Mouse (Mus musculus) A20 (cell line): ENCODE measurements around the gene BC003965.

Experiments used
- DNase-seq: peaks from one replicate; pipeline ENCODE4 v3.0.0-alpha.2; 2011; ENCODE audit warnings: low read depth, low spot score

Gene BC003965

GRCm38 (mm10) chr17:25184129-25184691 is at the start of gene BC003965:
Gene BC003965 (plus strand): TSS chr17:25184554.
- DNase-seq: peak; percentile 99

GRCm38 (mm10) chr17:25135622-25136021 is 48.7 kb upstream of the BC003965 start:
- no peak for DNase-seq

- DNase-seq: no peak
Measured at GRCm38 (mm10) chr17:25138803-25139202, 45.6 kb upstream of the BC003965 start.

GRCm38 (mm10) chr17:25139960-25140359 is 44.4 kb upstream of the BC003965 start:
- DNase-seq: peak; percentile 15

GRCm38 (mm10) chr17:25162161-25162560 is 22.2 kb upstream of the BC003965 start, which contains the start of gene Ccdc154:
Gene Ccdc154 (plus strand): TSS chr17:25162461.
- DNase-seq: no peak

- no peak for DNase-seq
Measured at GRCm38 (mm10) chr17:25163387-25163786, 21.0 kb upstream of the BC003965 start.

GRCm38 (mm10) chr17:25164770-25165169 is 19.6 kb upstream of the BC003965 start:
- no peak for DNase-seq

- DNase-seq: no peak
Measured at GRCm38 (mm10) chr17:25165970-25166671, 18.2 kb upstream of the BC003965 start.

- DNase-seq: no peak
Measured at GRCm38 (mm10) chr17:25169706-25170105, 14.6 kb upstream of the BC003965 start.

GRCm38 (mm10) chr17:25172558-25172957 is 11.8 kb upstream of the BC003965 start:
- DNase-seq: no peak

GRCm38 (mm10) chr17:25175411-25175810 is 8.9 kb upstream of the BC003965 start, which contains the start of gene Gm38655:
Gene Gm38655 (minus strand): TSS chr17:25175471.
- no peak for DNase-seq

GRCm38 (mm10) chr17:25183232-25183631 is 1.1 kb upstream of the BC003965 start:
- DNase-seq: peak; percentile 48

- DNase-seq: no peak
Measured at GRCm38 (mm10) chr17:25184961-25185360, 607 bp downstream of the BC003965 start.

- no peak for DNase-seq
Measured at GRCm38 (mm10) chr17:25187784-25188149, 3.4 kb downstream of the BC003965 start.

GRCm38 (mm10) chr17:25188150-25189031 is 4.0 kb downstream of the BC003965 start, which contains the start of gene Unkl:
Gene Unkl (plus strand): TSS chr17:25188397.
- peak; percentile 84 for DNase-seq

GRCm38 (mm10) chr17:25189091-25189490 is 4.7 kb downstream of the BC003965 start:
- DNase-seq: no peak

- DNase-seq: no peak
Measured at GRCm38 (mm10) chr17:25202401-25202800, 18.0 kb downstream of the BC003965 start.

- DNase-seq: no peak
Measured at GRCm38 (mm10) chr17:25210006-25210405, 25.7 kb downstream of the BC003965 start.

GRCm38 (mm10) chr17:25210680-25211466 is 26.5 kb downstream of the BC003965 start:
- DNase-seq: no peak

GRCm38 (mm10) chr17:25211705-25212104 is 27.4 kb downstream of the BC003965 start:
- no peak for DNase-seq

- DNase-seq: no peak
Measured at GRCm38 (mm10) chr17:25215431-25215830, 31.1 kb downstream of the BC003965 start.
